Mouse (Mus musculus): ENCODE measurements around the gene Pgm1.

Gene Pgm1

DNA sequence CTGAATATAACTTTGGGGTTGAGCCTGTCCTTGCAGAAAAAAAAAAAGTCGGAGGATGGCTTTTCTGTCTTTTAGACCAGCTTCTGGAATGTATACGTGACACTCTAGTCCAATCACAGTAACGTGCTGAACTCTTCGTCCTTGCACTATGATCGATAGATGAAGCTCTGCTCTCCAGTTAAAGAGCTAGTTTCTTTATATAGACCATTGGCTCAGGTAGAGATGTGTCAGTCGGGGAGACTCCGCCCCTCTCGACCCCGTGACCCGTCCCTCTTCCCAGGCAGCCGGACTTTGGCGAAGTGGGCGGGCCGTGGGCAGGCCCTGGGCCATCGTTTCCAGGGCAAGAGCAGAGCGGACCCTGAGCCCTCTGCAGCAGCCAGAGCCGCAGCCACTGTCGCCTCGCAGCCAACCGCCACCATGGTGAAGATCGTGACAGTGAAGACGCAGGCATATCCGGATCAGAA is at the start of gene Pgm1:
Pgm1 (plus strand) TSS at position 266 of the 464 bp plus-strand sequence.
- DNase-seq (ENCODE audit: low spot score) = peak; percentile 83

DNA sequence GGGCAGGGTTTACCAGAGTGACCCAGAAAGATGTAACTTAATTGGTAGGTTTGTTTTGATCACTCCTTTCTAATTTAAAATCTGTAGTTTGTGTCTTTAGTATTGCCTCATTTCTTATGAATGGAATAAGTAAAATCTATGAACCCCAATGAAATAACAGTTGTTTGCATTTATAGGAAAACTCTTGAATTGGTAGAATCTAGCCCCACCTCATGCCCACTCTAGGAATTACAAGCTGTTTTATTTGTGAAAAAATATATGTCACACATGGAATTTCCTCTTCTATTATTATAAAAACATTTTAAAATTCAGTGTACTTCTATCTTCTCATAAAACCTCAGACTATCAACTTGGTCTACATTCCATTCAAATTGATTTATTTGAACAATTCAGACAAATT is 47.3 kb upstream of the Pgm1 start:
- peak; percentile 65 for DNase-seq (ENCODE audit: low spot score)

DNA sequence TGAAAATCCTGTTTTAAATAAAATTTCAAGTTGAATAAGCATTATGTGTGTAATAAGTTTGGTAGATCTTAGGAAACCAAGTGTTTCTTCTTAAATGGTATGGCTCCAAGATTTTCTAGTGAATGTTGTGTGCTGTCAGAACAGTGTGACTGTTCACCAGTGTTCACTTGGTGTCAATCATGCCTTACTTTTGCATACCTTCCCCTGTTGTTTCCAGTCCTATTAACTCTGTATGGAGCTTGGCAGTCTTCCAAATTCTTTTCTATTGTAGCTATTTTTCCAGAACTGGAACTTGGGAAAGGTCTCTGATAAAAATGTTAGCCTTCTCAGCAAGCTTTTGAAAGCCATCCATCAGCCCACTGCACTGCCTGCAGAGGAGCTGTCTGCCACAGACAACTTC is 46.8 kb upstream of the Pgm1 start:
- DNase-seq (ENCODE audit: low spot score) = peak; percentile 7

- DNase-seq (ENCODE audit: low spot score) = peak; percentile 79
These were observed 15.2 kb upstream of the Pgm1 start for GRCm38 (mm10) chr4:99913894-99914451.

DNA sequence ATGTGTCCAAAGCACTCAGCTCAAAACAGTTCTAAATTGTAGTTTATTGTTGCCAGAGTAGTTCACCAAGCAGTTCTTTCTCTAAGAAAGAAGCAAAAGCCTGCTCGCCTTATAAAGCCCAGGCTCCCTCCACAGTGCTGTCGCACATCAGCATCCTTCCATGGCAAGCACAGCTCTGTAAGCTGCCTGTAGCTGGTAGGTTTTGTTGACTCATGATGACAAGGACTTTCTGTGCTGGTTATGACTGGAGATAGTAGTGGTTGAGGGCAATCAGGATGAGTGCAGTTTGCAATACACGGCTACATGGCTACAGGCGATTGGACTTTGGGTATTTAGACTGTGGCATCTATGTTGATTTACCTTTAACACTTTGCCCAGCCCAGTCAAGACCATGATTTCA is 2.8 kb upstream of the Pgm1 start:
- DNase-seq (ENCODE audit: low spot score) = no peak

DNA sequence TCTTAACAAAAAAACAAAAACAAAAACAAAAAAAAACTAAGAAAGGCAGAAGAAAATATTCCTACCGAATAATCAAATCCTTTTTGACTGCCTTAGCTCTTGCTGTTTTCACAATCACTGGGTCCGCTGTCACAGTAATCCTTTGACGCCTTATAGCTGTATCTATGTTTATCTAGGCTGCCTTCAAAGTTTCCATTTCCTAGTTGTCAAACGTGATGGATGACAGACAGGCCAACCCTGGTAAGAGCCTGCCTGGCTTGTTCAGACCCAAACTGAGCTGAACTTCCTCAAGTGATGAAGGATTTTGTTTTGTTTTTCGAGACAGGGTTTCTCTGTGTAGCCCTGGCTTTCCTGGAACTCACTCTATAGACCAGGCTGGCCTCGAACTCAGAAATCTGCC is 693 bp upstream of the Pgm1 start:
- no peak for DNase-seq (ENCODE audit: low spot score)

GRCm38 (mm10) chr4:99929613-99930517 is 651 bp downstream of the Pgm1 start, which contains the start of gene Itgb3bp:
Gene Itgb3bp, minus strand, starts transcription at chr4:99929813.
- DNase-seq (ENCODE audit: low spot score) = peak; percentile 78

GRCm38 (mm10) chr4:99930518-99931239 is 1.5 kb downstream of the Pgm1 start:
- no peak for DNase-seq (ENCODE audit: low spot score)

DNA sequence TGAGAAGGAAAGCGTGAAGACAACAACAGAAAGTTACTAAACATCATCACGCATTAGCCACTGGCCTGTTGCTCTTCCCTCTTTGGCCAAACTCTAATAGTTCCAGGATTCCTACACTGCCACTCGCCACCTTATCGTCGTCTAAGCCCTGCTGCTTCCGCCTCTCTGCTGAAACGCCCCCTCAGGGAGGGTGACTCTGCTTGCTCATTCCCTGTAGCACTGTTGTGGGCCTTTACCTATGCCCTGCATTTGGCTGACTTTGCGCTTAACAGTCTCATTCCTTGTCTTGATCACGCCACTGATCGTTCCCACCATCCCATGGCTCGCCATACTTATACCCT is 2.0 kb downstream of the Pgm1 start:
- peak; percentile 7 for DNase-seq (ENCODE audit: low spot score)

GRCm38 (mm10) chr4:99931807-99932206 is 2.6 kb downstream of the Pgm1 start:
- DNase-seq (ENCODE audit: low spot score) = no peak

DNA sequence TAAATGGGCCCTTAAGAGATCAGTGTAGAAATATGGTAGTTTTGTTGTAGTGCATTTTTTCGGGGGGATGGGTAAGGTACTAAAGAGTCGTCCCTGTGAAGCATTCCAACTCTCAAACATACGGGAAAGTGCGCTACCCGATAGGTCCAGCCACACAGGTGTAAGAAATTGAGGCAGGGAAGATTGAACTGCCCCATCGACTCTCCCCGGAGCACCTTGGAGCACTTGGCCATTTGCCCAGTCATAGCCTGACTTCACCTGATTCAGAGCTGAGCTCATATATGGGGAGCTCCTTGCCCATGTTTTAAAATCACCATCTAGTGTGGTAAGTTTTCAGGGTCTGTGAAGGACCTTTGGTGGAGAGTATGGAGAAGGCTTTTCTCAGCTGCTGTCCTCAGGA is 5.6 kb downstream of the Pgm1 start:
- DNase-seq (ENCODE audit: low spot score) = no peak

GRCm38 (mm10) chr4:99936278-99936677 is 7.1 kb downstream of the Pgm1 start:
- no peak for DNase-seq (ENCODE audit: low spot score)

DNA sequence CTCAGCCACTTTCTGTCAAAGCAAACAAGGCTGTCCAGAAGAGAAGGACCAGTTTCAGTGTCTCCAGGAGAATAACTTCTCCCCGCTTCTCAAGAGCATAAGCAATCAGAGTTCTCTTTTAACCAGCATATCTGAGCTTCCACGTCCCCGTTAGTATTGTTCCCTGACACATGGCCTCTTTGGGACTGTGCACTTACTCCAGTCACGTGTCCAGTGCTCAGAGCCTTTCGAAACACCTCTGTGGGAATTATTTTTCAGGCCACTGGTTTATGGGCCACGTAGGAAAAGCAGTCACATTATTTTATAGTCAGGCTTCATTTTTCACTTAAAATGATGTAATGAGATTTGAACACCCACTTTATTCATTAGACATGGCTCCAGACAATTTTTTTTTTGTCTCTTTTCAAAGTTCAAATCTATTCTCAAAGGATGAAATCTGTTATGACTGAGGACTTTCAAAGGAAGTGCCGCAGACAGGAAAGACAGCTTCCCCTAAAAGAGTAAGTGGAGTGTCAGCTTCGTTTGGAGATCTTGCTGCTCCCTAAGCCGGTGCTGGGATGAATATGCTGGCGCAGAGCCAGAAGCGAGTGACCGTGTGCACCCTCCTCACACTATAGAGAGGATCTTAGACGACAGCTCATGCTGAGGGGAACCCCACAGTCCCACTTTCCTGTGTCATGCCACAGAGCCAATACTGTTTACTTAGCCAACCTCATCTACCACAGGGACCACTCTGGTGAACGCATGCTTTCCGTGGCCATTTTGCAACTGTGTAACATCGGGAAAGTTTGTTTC is 10.7 kb downstream of the Pgm1 start:
- DNase-seq (ENCODE audit: low spot score) = peak; percentile 61

DNA sequence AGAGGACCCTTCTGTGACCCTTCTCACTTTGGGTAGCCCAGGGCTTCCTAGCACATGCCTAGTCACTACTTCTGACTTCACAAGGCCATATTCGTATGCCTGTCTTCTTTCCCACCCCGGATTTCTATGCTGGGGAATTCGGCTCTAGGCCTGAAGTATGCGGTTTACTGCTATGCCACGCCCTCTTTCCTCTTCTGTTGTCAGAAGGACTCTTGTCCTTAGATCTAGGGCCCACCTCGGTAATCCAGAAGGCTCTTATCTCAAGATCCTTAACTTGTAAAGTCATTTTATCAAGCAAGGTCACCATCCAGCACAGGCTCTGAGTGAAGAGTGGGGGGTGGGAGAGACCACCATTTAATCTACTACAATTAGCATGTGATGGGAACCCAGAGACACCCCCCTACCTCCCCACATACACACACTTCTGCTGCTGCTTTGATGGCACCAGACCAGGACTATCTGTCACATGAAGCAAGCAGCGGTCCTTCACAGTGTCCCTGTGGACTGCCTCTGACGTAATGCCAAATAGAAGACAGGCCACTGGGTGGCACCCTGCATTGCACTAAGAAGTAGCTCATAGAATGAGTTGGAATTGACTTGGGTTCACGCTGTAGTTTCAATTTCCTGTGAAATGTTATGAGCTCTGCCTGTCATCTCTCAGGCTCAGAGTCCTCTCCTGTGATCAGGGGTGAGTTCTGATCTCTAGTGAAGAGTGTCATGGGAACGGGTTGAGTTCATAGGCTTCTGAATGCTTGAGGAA is 12.6 kb downstream of the Pgm1 start:
- DNase-seq (ENCODE audit: low spot score) = peak; percentile 24

DNA sequence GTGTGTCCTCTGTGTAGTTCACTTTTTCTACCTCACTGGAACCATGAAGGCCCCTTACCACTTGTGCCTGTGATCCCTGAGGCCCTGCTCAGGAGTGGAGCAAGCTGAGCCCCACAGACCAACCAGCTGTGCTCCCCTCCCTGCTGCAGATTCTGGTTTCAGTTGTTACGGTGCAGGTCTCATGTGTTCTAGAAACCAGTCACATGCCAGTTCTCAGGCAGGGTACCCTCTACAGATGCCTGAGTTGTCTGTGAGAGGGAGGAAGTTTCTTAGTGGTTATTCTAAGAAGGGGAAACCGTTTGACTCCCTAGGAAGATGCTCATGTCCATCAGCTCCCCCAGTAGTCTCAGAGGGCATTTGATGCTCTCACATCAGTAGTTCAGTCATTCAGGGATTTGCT is 15.4 kb downstream of the Pgm1 start:
- no peak for DNase-seq (ENCODE audit: low spot score)

DNA sequence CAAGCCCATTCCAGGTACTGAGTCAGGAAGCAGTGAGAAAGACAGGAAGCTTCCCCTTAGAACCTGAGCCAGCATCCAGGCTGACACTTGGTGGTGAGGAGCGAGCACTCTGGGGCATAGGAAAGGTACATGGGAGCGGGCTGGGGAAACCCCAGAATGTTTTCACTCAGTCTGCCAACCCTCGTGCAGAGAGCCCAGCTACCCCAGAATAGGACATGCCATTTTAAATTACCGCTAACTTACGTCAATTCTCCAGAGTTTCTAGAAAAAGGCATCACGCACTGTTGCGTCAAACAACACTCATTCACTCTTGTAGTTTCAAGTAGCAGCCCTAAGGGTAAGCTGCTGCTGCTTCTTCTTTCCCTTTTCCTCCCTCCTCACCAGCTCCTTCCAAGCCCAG is 15.8 kb downstream of the Pgm1 start:
- no peak for DNase-seq (ENCODE audit: low spot score)

DNA sequence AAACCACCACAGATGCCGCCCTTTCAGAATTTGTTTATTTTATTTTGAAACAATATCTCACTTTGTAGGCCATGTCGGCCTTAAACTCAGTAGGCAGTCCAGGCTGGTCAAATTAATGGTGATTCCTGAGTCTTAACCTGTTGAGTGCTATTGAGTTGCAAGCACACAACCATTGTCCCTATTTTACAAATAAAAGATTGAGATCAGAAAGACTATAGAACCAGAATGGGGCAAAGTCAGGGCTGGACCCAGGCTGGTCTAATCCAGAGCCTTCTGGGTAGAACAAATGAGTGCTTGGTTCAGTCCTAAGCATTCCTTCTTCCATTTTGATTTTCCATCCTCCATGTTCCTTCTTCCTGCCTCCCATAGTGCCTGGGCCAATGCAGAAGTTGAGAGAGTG is 17.3 kb downstream of the Pgm1 start:
- DNase-seq (ENCODE audit: low spot score) = no peak

GRCm38 (mm10) chr4:99947192-99947591 is 18.0 kb downstream of the Pgm1 start:
- peak; percentile 68 for DNase-seq (ENCODE audit: low spot score)

GRCm38 (mm10) chr4:99947896-99948295 is 18.7 kb downstream of the Pgm1 start:
- no peak for DNase-seq (ENCODE audit: low spot score)

DNA sequence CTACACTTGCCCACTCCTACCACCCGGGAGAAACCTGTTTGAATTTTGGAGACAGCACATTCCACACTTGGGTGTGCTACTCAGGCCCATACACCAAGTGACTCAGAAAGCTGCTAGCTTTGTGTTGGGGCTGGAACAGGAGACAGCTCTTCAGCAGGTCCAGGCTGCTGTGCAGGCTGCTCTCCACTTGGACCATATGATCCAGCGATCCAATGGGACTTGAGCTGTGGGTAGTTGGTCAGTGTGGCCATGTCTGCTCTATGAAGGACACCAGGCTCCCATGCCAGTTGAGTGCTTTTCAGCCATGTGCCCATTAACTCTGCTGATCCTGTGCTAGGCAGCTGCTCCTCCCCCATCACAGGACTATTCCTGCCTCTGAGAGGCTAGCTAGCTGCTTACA is 24.7 kb downstream of the Pgm1 start:
- DNase-seq (ENCODE audit: low spot score) = no peak

GRCm38 (mm10) chr4:99955396-99955795 is 26.2 kb downstream of the Pgm1 start:
- DNase-seq (ENCODE audit: low spot score) = no peak

Data from retina, embryonic 14.5 days (tissue).